Mouse (Mus musculus) CD4-positive, CD25-positive, alpha-beta regulatory T cell, adult 2 months (primary cell): ENCODE data around the gene Fam89a.

Experiments
- DNase-seq: peaks from one replicate; pipeline ENCODE4 v3.0.0-alpha.2; 2012; ENCODE audit warnings: low read depth, low spot score

Fam89a gene

GRCm38 (mm10) chr8:124751709-124752173 lies at the start of gene Fam89a:
TSS of gene Fam89a (minus strand) at chr8:124751832.
- peak; percentile 86 for DNase-seq

- DNase-seq = no peak
Observed at GRCm38 (mm10) chr8:124800542-124800941, 48.9 kb upstream of the Fam89a start.

GRCm38 (mm10) chr8:124795781-124796488 lies 44.3 kb upstream of the Fam89a start:
- no peak for DNase-seq

GRCm38 (mm10) chr8:124794486-124794780 lies 42.8 kb upstream of the Fam89a start:
- DNase-seq = peak; percentile 41

- peak; percentile 7 for DNase-seq
Observed at GRCm38 (mm10) chr8:124793661-124794485, 42.2 kb upstream of the Fam89a start.

GRCm38 (mm10) chr8:124793172-124793651 lies 41.6 kb upstream of the Fam89a start:
- DNase-seq = peak; percentile 77

GRCm38 (mm10) chr8:124792708-124793107 lies 41.1 kb upstream of the Fam89a start, which contains the start of gene Trim67:
TSS of gene Trim67 (plus strand) at chr8:124793092.
- DNase-seq = peak; percentile 28

- peak; percentile 18 for DNase-seq
Observed at GRCm38 (mm10) chr8:124792186-124792585, 40.6 kb upstream of the Fam89a start.

- DNase-seq = no peak
Observed at GRCm38 (mm10) chr8:124791751-124792150, 40.1 kb upstream of the Fam89a start.

- no peak for DNase-seq
Observed at GRCm38 (mm10) chr8:124790676-124791075, 39.0 kb upstream of the Fam89a start.

- DNase-seq = no peak
Observed at GRCm38 (mm10) chr8:124784613-124785012, 33.0 kb upstream of the Fam89a start.

GRCm38 (mm10) chr8:124783228-124783627 lies 31.6 kb upstream of the Fam89a start:
- no peak for DNase-seq

GRCm38 (mm10) chr8:124782431-124782830 lies 30.8 kb upstream of the Fam89a start:
- no peak for DNase-seq

GRCm38 (mm10) chr8:124780236-124780635 lies 28.6 kb upstream of the Fam89a start:
- no peak for DNase-seq

GRCm38 (mm10) chr8:124775695-124776094 lies 24.1 kb upstream of the Fam89a start:
- DNase-seq = peak; percentile 84

- DNase-seq = no peak
Observed at GRCm38 (mm10) chr8:124772389-124772788, 20.8 kb upstream of the Fam89a start.

- no peak for DNase-seq
Observed at GRCm38 (mm10) chr8:124763061-124763460, 11.4 kb upstream of the Fam89a start.

- peak; percentile 77 for DNase-seq
Observed at GRCm38 (mm10) chr8:124758544-124758943, 6.9 kb upstream of the Fam89a start.

GRCm38 (mm10) chr8:124756601-124757000 lies 5.0 kb upstream of the Fam89a start:
- DNase-seq = peak; percentile 63

- no peak for DNase-seq
Observed at GRCm38 (mm10) chr8:124756153-124756552, 4.5 kb upstream of the Fam89a start.

GRCm38 (mm10) chr8:124755481-124755880 lies 3.8 kb upstream of the Fam89a start:
- DNase-seq = no peak

- DNase-seq = no peak
Observed at GRCm38 (mm10) chr8:124754792-124755190, 3.2 kb upstream of the Fam89a start.
